In the genomic region with DNA sequence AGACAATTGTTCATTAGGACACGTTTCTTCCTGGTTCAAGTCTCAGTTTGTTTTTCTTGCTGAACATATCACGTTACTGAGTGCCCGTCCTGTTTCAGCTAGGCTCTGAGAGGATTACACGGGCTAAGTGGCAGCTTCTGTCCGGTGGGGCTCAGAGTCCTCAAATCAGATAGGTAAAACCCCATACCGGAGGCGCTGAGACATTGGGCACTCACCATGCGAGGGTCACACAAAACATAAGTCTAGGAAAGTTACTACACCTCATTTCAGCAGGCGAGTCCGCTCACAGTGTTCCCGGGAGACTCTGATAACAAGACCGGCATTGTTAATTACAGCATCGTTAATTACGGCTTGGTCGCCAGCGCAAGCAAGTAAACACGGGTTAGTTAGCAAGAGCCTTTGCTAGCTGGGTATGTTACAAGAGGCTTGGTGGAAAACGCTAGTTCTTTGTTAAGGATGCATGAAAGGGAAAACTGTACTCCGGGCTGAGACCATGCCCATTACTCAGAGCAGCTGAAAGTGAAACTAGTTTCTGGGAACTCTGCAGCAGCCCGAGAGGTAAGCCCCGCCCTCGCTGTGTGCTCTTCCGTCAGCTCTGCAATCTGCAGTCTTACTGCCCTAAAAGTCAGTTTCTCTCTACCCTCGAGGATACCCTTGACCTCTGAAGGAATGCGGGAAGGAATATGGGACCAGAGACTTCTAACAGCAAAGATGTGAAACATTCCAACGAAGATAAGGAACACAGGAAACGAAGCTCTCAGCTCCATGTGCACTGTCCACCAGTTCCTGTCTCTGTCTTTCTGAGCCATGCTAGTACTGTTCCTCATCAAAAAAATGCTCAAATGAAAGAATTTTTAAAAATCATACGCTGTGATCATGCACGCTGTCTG, we compare ENCODE assay signal across 8 mouse cellular contexts. TPM values are rescaled to one million over a fixed set of nuclear protein-coding genes. Genes with fewer than 3 reads are reported as not detected.
DNase-seq lines count a peak whose midpoint lies in the region; ATAC-seq and TF ChIP-seq lines count a peak whose summit lies in the region.

No protein-coding gene starts in this region.

- H3K4me3 ChIP-seq in brown adipose tissue, adult 24 weeks (ENCODE audit: insufficient read depth, low read depth, low read length): peak overlapping the region; percentile 68
- peak overlapping the region; percentile 67 for H3K4me3 ChIP-seq in heart, embryonic 15.5 days
- H3K4me3 ChIP-seq in liver, embryonic 14.5 days (ENCODE audit: insufficient read depth in 1 of 2, low read depth in 2 of 2, low read length in 2 of 2): peak overlapping the region; percentile 94 to 100
- peak overlapping the region; percentile 74 for H3K4me3 ChIP-seq in stomach, embryonic 15.5 days (replicated peaks)

- peak overlapping the region; percentile 67 for H3K9ac ChIP-seq in heart, embryonic 15.5 days
- H3K9ac ChIP-seq in liver, embryonic 14.5 days (replicated peaks): peak overlapping the region; percentile 92
- peak overlapping the region; percentile 60 for H3K9ac ChIP-seq in stomach, embryonic 15.5 days

- DNase-seq in CD4-positive helper T cell, adult 2 months (ENCODE audit: low read depth, low spot score): peak; percentile 86
- peak; percentile 67 for DNase-seq in fibroblast of lung, adult 2 months (ENCODE audit: low read depth)
- DNase-seq in kidney, postnatal 14 days: peak; percentile 75
- DNase-seq in liver, embryonic 14.5 days (ENCODE audit: low read depth in 3 of 3, low spot score in 3 of 3): peak; percentile 56 to 74 (median 59)
- DNase-seq in neural tube, embryonic 10.5 days (ENCODE audit: extremely low spot score, low spot score): peak; percentile 79

- H3K4me2 ChIP-seq in heart, embryonic 15.5 days: peak overlapping the region; percentile 68
- peak overlapping the region; percentile 88 for H3K4me2 ChIP-seq in liver, embryonic 14.5 days (ENCODE audit: low read depth)
- peak overlapping the region; percentile 59 for H3K4me2 ChIP-seq in stomach, embryonic 15.5 days

- no peaks in the 10 kb centered on the region for H3K27me3 ChIP-seq in heart, embryonic 15.5 days
- H3K27me3 ChIP-seq in liver, embryonic 14.5 days (ENCODE audit: control insufficient read depth, insufficient read depth, low read length): no peaks in the 10 kb centered on the region
- no peaks in the 10 kb centered on the region for H3K27me3 ChIP-seq in stomach, embryonic 15.5 days (replicated peaks)

- peak; percentile 94 for ATAC-seq in heart, embryonic 15.5 days (replicated peaks; ENCODE audit: insufficient number of reproducible peaks, insufficient read depth, low FRiP score, low read depth)
- ATAC-seq in liver, embryonic 14.5 days (ENCODE audit: insufficient read depth): peak; percentile 96
- ATAC-seq in stomach, embryonic 15.5 days (ENCODE audit: insufficient read depth, low FRiP score, low read depth): peak; percentile 95

- WGBS in heart, embryonic 15.5 days: 2% methylated on average over 29 of the region's 29 CpGs
- 2% methylated on average over 29 of the region's 29 CpGs for WGBS in liver, embryonic 14.5 days (ENCODE audit: insufficient replicate concordance)
- 1% methylated on average over 29 of the region's 29 CpGs for WGBS in stomach, embryonic 15.5 days

- H3K4me1 ChIP-seq in brown adipose tissue, adult 24 weeks (ENCODE audit: control insufficient read depth, insufficient read depth, insufficient read length, low read length): no peaks in the 10 kb centered on the region
- H3K4me1 ChIP-seq in heart, embryonic 15.5 days (replicated peaks): no peaks in the 10 kb centered on the region
- H3K4me1 ChIP-seq in liver, embryonic 14.5 days (replicated peaks; ENCODE audit: control insufficient read depth in 2 of 2, insufficient read depth in 2 of 2, low read length in 1 of 2): peaks cover 0 to 3% of the 10 kb centered on the region in 2 experiments; a peak in 1 of 4 replicates
- H3K4me1 ChIP-seq in stomach, embryonic 15.5 days: no peaks in the 10 kb centered on the region

- no peak for TF ChIP-seq CTCF in liver, embryonic 14.5 days (IDR thresholded peaks at IDR 0.05; ENCODE audit: low read depth)

- no peaks in the 10 kb centered on the region for H3K9me3 ChIP-seq in heart, embryonic 15.5 days (replicated peaks)
- H3K9me3 ChIP-seq in liver, embryonic 14.5 days (ENCODE audit: control insufficient read depth, low read length): no peaks in the 10 kb centered on the region
- no peaks in the 10 kb centered on the region for H3K9me3 ChIP-seq in stomach, embryonic 15.5 days

- peak overlapping the region; percentile 92 for H3K27ac ChIP-seq in brown adipose tissue, adult 24 weeks (replicated peaks; ENCODE audit: low read depth, low read length)
- peak overlapping the region; percentile 86 for H3K27ac ChIP-seq in heart, embryonic 15.5 days
- peak overlapping the region; percentile 91 for H3K27ac ChIP-seq in liver, embryonic 14.5 days
- H3K27ac ChIP-seq in stomach, embryonic 15.5 days: peak overlapping the region; percentile 96

- TF ChIP-seq EP300 in liver, embryonic 14.5 days (IDR thresholded peaks at IDR 0.05; ENCODE audit: low read depth): no peak

- H3K36me3 ChIP-seq in heart, embryonic 15.5 days: no peaks in the 10 kb centered on the region
- H3K36me3 ChIP-seq in liver, embryonic 14.5 days (replicated peaks; ENCODE audit: control insufficient read depth, insufficient read depth, low read depth): no peaks in the 10 kb centered on the region
- no peaks in the 10 kb centered on the region for H3K36me3 ChIP-seq in stomach, embryonic 15.5 days

RNA-seq across cellular contexts. Expression of a gene that starts 21.9 kb away (rescaled TPM):
- 36.9 and 40.2 TPM in 2 replicates for polyA plus RNA-seq in brown adipose tissue, adult 24 weeks (2012; ENCODE audit: insufficient read depth, insufficient read length, missing spikeins)
- 45.2 and 47.8 TPM in 2 replicates for polyA plus RNA-seq in heart, embryonic 15.5 days (2015; fragmentation: Nextera tagmentation; extraction: Ambion mirVana)
- polyA plus RNA-seq in liver, embryonic 14.5 days (2012; rRNA removed): 6.5 and 11.2 TPM in 2 replicates
- polyA plus RNA-seq in liver, embryonic 14.5 days (2014; fragmentation: Nextera tagmentation; extraction: Ambion mirVana): 26.0 and 27.8 TPM in 2 replicates
- polyA plus RNA-seq in stomach, embryonic 15.5 days (2015; fragmentation: Nextera tagmentation; extraction: Ambion mirVana): 66.1 and 66.8 TPM in 2 replicates

RNA-seq across cellular contexts. Expression of a gene that starts 22.2 kb away (rescaled TPM):
- 4.7 and 6.2 TPM in 2 replicates for polyA plus RNA-seq in brown adipose tissue, adult 24 weeks (2012; ENCODE audit: insufficient read depth, insufficient read length, missing spikeins)
- 4.4 and 5.2 TPM in 2 replicates for polyA plus RNA-seq in heart, embryonic 15.5 days (2015; fragmentation: Nextera tagmentation; extraction: Ambion mirVana)
- 1.4 and 2.4 TPM in 2 replicates for polyA plus RNA-seq in liver, embryonic 14.5 days (2012; rRNA removed)
- polyA plus RNA-seq in liver, embryonic 14.5 days (2014; fragmentation: Nextera tagmentation; extraction: Ambion mirVana): 3.2 and 3.3 TPM in 2 replicates
- 5.8 and 6.3 TPM in 2 replicates for polyA plus RNA-seq in stomach, embryonic 15.5 days (2015; fragmentation: Nextera tagmentation; extraction: Ambion mirVana)

Comparison
In these comparisons a context has a peak if more than half of its experiments do, and no peak if none do; other contexts are left out.
1. Peak in every context shown above with its lines: DNase-seq, ATAC-seq, H3K4me3 ChIP-seq and H3K27ac ChIP-seq.